Mouse (Mus musculus): ENCODE measurements at regions not wholly inside any gene's neighbourhood (a gene's known extent, or its start where the extent isn't known, plus 50 kb on each side); places are given as distances from the start of the nearest gene placed in this dataset.
"Not testable (repeated sequence)": the region's sequence is repeated elsewhere in the genome, so short reads cannot be mapped to it uniquely, and the experiment has no call there.

GRCm38 (mm10) chr12:115498865-115499264, 548.7 kb upstream of the Zfp386 start:
- H3K27ac ChIP-seq, result no peak overlapping the region
- no peaks in the 10 kb centered on the region; the same call in 1 of the 2 replicates for H3K9me3 ChIP-seq (replicated peaks)
- no peaks in the 10 kb centered on the region for H3K36me3 ChIP-seq
- no peaks in the 10 kb centered on the region for H3K4me1 ChIP-seq
- WGBS (ENCODE audit: insufficient replicate concordance), result 40% methylated on average over 1 of the region's 1 CpGs
- no peak for ATAC-seq
- no peaks in the 10 kb centered on the region for H3K27me3 ChIP-seq (replicated peaks)
- no peak overlapping the region for H3K4me2 ChIP-seq
- no peak overlapping the region for H3K4me3 ChIP-seq
- no peak overlapping the region for H3K9ac ChIP-seq

DNA sequence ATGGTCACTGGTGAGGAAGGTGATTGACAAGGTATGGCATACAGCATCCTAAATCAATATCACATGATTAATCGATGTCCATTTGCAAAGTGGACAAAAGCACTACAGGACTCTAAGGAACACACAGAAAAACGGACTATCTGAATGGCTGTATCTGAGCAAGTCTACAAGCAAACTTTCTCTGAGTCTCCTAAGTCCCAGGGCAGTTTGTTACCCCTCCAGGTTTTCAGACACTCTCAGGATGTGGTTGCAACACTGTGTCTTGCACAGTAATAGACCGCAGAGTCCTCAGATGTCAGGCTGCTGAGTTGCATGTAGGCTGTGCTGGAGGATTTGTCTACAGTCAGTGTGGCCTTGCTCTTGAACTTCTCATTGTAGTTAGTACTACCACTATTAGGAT, 540.2 kb upstream of the Zfp386 start:
- H3K36me3 ChIP-seq; H3K9me3 ChIP-seq (replicated peaks); H3K27me3 ChIP-seq (replicated peaks); H3K9ac ChIP-seq; H3K27ac ChIP-seq; H3K4me2 ChIP-seq; H3K4me1 ChIP-seq; ATAC-seq; H3K4me3 ChIP-seq: not testable (repeated sequence)
- WGBS (ENCODE audit: insufficient replicate concordance), result 63% methylated on average over 3 of the region's 3 CpGs

GRCm38 (mm10) chr12:115508615-115509342, 538.7 kb upstream of the Zfp386 start:
- not testable (repeated sequence) for H3K9me3 ChIP-seq (replicated peaks); H3K9ac ChIP-seq; H3K4me3 ChIP-seq; H3K27me3 ChIP-seq (replicated peaks); H3K4me2 ChIP-seq; H3K4me1 ChIP-seq; H3K27ac ChIP-seq; H3K36me3 ChIP-seq; ATAC-seq
- WGBS (ENCODE audit: insufficient replicate concordance), result 17% methylated on average over 1 of the region's 1 CpGs

DNA sequence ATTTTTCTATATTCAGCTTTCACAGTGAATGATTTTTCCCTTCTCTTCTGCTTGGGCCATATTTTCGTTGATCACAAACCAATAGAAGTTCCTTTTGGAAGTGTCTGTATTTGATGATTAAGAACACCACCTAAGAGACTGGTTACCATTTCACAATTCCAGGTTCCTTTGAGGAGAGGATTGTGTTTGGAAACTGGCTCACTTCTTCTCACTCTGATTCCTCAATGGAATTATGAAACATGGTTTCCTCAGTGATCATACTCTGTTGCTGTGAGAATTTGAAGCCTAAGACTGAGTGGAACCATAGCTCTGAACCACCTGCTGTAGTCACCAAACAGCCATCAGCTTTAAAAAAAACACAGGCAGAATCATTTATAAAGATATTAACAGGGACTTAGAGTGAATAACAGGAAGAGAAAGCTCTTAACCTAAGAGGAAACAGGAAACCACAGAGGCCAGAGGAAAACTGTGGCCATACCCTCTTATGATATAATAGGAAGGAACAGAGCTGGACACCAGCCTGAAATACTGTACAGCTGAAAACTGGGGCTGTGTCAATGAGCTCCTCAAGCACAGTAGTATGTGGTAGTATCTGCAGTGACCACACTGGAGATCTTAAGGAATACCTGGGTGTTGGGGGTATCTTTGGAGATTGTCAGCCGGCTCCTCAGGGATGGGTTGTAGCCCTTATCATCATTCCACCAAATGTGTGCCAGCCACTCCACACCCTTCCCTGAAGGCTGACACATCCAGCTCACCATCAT, 528.6 kb upstream of the Zfp386 start:
- not testable (repeated sequence) for H3K36me3 ChIP-seq; H3K4me3 ChIP-seq; H3K27ac ChIP-seq; H3K4me1 ChIP-seq; ATAC-seq; H3K9me3 ChIP-seq (replicated peaks); H3K4me2 ChIP-seq; H3K27me3 ChIP-seq (replicated peaks); H3K9ac ChIP-seq
- 56% methylated on average over 2 of the region's 2 CpGs for WGBS (ENCODE audit: insufficient replicate concordance)

- WGBS (ENCODE audit: insufficient replicate concordance), result 50% methylated on average over 3 of the region's 3 CpGs
- H3K4me2 ChIP-seq, result no peak overlapping the region
- ATAC-seq, result no peak
These were observed 520.5 kb upstream of the Zfp386 start for GRCm38 (mm10) chr12:115527065-115527464.

GRCm38 (mm10) chr12:115542482-115542881, 505.0 kb upstream of the Zfp386 start:
- no peaks in the 10 kb centered on the region for H3K27me3 ChIP-seq (replicated peaks)
- H3K36me3 ChIP-seq, result no peaks in the 10 kb centered on the region
- no peak for ATAC-seq
- WGBS (ENCODE audit: insufficient replicate concordance), result 40% methylated on average over 2 of the region's 2 CpGs
- H3K4me1 ChIP-seq, result no peaks in the 10 kb centered on the region
- H3K4me3 ChIP-seq, result no peak overlapping the region
- no peak overlapping the region for H3K9ac ChIP-seq
- no peak overlapping the region for H3K27ac ChIP-seq
- H3K4me2 ChIP-seq, result no peak overlapping the region
- H3K9me3 ChIP-seq (replicated peaks), result peaks cover 16% of the 10 kb centered on the region; the same call in 1 of the 2 replicates

More at GRCm38 (mm10) chr12:115527065-115527464, 520.5 kb upstream of the Zfp386 start:
- H3K9me3 ChIP-seq (replicated peaks), result no peaks in the 10 kb centered on the region
- H3K9ac ChIP-seq, result no peak overlapping the region
- H3K4me3 ChIP-seq, result no peak overlapping the region
- no peak overlapping the region for H3K27ac ChIP-seq
- no peaks in the 10 kb centered on the region for H3K36me3 ChIP-seq
- H3K27me3 ChIP-seq (replicated peaks), result no peaks in the 10 kb centered on the region
- no peaks in the 10 kb centered on the region for H3K4me1 ChIP-seq

DNA sequence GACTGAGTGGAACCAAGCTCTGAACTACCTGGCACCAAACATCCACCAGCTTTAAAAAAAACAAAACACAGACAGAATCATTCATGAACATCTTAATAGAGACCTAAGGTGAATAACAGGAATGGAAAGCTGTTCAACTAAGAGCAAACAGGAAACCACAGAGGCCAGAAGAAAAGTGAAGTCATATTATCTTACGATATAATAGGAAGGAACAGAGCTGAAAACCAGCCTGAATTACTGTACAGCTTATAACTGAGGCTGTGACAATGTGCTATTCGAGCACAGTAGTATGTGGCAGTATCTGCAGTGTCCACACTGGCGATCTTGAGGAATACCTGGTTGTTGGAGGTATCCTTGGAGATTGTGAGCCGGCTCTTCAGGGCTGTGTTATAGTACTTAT, 480.6 kb upstream of the Zfp386 start:
- H3K4me2 ChIP-seq; H3K4me1 ChIP-seq; H3K36me3 ChIP-seq; ATAC-seq; H3K9ac ChIP-seq; H3K27ac ChIP-seq; H3K27me3 ChIP-seq (replicated peaks); H3K9me3 ChIP-seq (replicated peaks); H3K4me3 ChIP-seq: not testable (repeated sequence)
- WGBS (ENCODE audit: insufficient replicate concordance), result 50% methylated on average over 4 of the region's 4 CpGs

- H3K4me2 ChIP-seq; ATAC-seq; H3K4me3 ChIP-seq; H3K36me3 ChIP-seq; H3K9me3 ChIP-seq (replicated peaks); H3K9ac ChIP-seq; H3K4me1 ChIP-seq; H3K27ac ChIP-seq; H3K27me3 ChIP-seq (replicated peaks): not testable (repeated sequence)
- 72% methylated on average over 4 of the region's 4 CpGs for WGBS (ENCODE audit: insufficient replicate concordance)
These were observed 454.5 kb upstream of the Zfp386 start for GRCm38 (mm10) chr12:115592985-115593384.

GRCm38 (mm10) chr12:115603763-115604162, 443.8 kb upstream of the Zfp386 start:
- Histone ChIP-seq H3K27me3 (replicated peaks) (no peaks in the 10 kb centered on the region), H3K9ac (no peak overlapping the region), H3K4me3 (no peak overlapping the region), H3K27ac (no peak overlapping the region), H3K4me1 (no peaks in the 10 kb centered on the region), H3K9me3 (replicated peaks) (peaks cover 7% of the 10 kb centered on the region; the same call in 1 of the 2 replicates), H3K4me2 (no peak overlapping the region), H3K36me3 (no peaks in the 10 kb centered on the region)
- WGBS (ENCODE audit: insufficient replicate concordance), result 67% methylated on average over 2 of the region's 2 CpGs
- no peak for ATAC-seq

DNA sequence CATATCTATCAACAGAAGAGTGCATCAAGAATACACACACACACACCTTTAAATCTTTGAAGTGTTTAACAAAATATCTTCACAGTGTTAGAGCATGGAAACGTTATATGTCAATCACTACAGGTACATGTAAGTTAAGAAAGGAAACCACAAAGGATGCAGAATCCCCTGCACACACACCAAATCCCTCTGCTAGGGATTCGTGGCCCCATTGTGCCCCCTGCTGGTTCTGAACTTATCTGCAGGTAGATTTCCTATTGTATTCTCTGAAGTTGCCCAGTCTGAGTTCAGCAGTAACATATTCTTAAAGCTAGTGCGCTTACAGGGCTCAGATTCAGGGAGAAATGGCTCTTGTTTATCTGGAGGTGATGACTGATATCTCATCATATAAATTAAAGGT, 442.6 kb upstream of the Zfp386 start:
- Histone ChIP-seq H3K9me3 (replicated peaks) (peaks cover 5% of the 10 kb centered on the region; the same call in 1 of the 2 replicates), H3K4me1 (no peaks in the 10 kb centered on the region), H3K9ac (no peak overlapping the region), H3K36me3 (no peaks in the 10 kb centered on the region), H3K4me3 (no peak overlapping the region), H3K27ac (no peak overlapping the region), H3K27me3 (replicated peaks) (no peaks in the 10 kb centered on the region), H3K4me2 (no peak overlapping the region)
- WGBS (ENCODE audit: insufficient replicate concordance), result 30% methylated on average over 3 of the region's 3 CpGs
- ATAC-seq, result no peak

- WGBS (ENCODE audit: insufficient replicate concordance), result 92% methylated on average over 1 of the region's 1 CpGs
- not testable (repeated sequence) for H3K9ac ChIP-seq; H3K4me3 ChIP-seq; H3K4me1 ChIP-seq; H3K36me3 ChIP-seq; H3K27me3 ChIP-seq (replicated peaks); ATAC-seq; H3K4me2 ChIP-seq; H3K9me3 ChIP-seq (replicated peaks); H3K27ac ChIP-seq
These were observed 424.8 kb upstream of the Zfp386 start for GRCm38 (mm10) chr12:115622564-115623233.

GRCm38 (mm10) chr12:115624221-115624620, 423.3 kb upstream of the Zfp386 start:
- peaks cover 15% of the 10 kb centered on the region; the same call in 1 of the 2 replicates for H3K9me3 ChIP-seq (replicated peaks)
- H3K4me3 ChIP-seq, result no peak overlapping the region
- H3K4me2 ChIP-seq, result no peak overlapping the region
- H3K4me1 ChIP-seq, result no peaks in the 10 kb centered on the region
- no peak overlapping the region for H3K27ac ChIP-seq
- 56% methylated on average over 3 of the region's 3 CpGs for WGBS (ENCODE audit: insufficient replicate concordance)
- H3K27me3 ChIP-seq (replicated peaks), result no peaks in the 10 kb centered on the region
- no peaks in the 10 kb centered on the region for H3K36me3 ChIP-seq
- H3K9ac ChIP-seq, result no peak overlapping the region
- no peak for ATAC-seq
